Mouse (Mus musculus) midbrain, embryonic 12.5 days (tissue): ENCODE data around the gene Nfkbid. TPM values are rescaled to one million over a fixed set of nuclear protein-coding genes. Genes with fewer than 3 reads are reported as not detected.
A peak's percentile ranks its signal among the peaks of the same experiment; 100 is the strongest.

ENCODE experiments used
- ATAC-seq: fragments of 200-750 bp; cut with Nextera tagmentation; 2 replicates; pipeline ENCODE4 v1.8.0; 2017; ENCODE audit warnings: low read depth, moderate TSS enrichment, moderate library complexity; ENCODE audit not compliant: low FRiP score
- H3K27ac ChIP-seq: fragments of 300-500 bp; sonication (generic); replicated peaks from 2 replicates; pipeline ENCODE4 v1.5.1; 2016; ENCODE audit warnings: mild to moderate bottlenecking
- H3K27me3 ChIP-seq: fragments of 300-500 bp; sonication (generic); 2 replicates; pipeline ENCODE4 v1.6.1; 2016; ENCODE audit warnings: mild to moderate bottlenecking
- H3K36me3 ChIP-seq: fragments of 300-500 bp; sonication (generic); 2 replicates; pipeline ENCODE4 v1.6.1; 2016
- H3K4me1 ChIP-seq: fragments of 300-500 bp; sonication (generic); 2 replicates; pipeline ENCODE4 v1.6.1; 2016
- H3K4me2 ChIP-seq: fragments of 300-500 bp; sonication (generic); replicated peaks from 2 replicates; pipeline ENCODE4 v1.6.1; 2016; ENCODE audit warnings: mild to moderate bottlenecking, moderate library complexity
- H3K4me3 ChIP-seq: fragments of 300-500 bp; sonication (generic); 2 replicates; pipeline ENCODE4 v1.5.1; 2016; ENCODE audit warnings: mild to moderate bottlenecking
- H3K9ac ChIP-seq: fragments of 300-500 bp; sonication (generic); replicated peaks from 2 replicates; pipeline ENCODE4 v1.6.1; 2016; ENCODE audit warnings: mild to moderate bottlenecking, moderate library complexity
- H3K9me3 ChIP-seq: fragments of 300-500 bp; sonication (generic); 2 replicates; pipeline ENCODE4 v1.6.1; 2016; ENCODE audit warnings: mild to moderate bottlenecking
- WGBS: fragments of 180-500 bp; shearing (Covaris S2); methylation state at CpG from one replicate; pipeline ENCODE4 v1.1.7; 2016; 5-methylcytosine and 5-hydroxymethylcytosine counted together
- polyA plus RNA-seq: library from polyadenylated mRNA; unstranded; fragments of >200 nt; fragmentation: Nextera tagmentation; extraction: Ambion mirVana; gene quantifications from 2 replicates; pipeline ENCODE4 v1.2.1, GENCODE M21; 2016

Nfkbid gene
- polyA plus RNA-seq, 1 experiment from 2014 or later = 1.4 TPM

DNA sequence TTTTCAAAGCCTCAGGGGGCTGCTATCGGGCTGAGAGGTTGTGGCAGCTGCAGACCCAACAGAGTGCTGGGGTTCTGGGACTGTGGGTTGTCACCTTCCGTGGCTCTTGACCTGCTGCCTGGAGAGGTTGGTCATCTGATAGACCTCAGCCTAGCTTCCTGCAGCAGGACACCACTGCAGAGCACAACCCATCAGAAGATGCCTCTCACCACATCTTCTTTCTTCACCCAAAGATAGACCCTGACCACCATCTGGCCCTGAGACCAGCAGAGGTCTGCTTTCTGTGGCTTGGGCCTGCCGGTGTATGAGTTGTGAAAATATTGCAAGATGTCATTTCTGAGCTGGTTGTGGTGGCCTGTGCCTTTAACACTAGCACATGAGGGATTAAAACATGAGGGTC is 10.5 kb upstream of the Nfkbid start:
- no peak overlapping the region for H3K27ac ChIP-seq
- H3K9ac ChIP-seq = no peak overlapping the region
- H3K4me1 ChIP-seq = no peaks in the 10 kb centered on the region
- no peak for ATAC-seq
- no peak overlapping the region for H3K4me3 ChIP-seq
- WGBS = 84% methylated on average over 3 of the region's 3 CpGs
- H3K9me3 ChIP-seq = no peaks in the 10 kb centered on the region
- no peak overlapping the region for H3K4me2 ChIP-seq
- H3K36me3 ChIP-seq = no peaks in the 10 kb centered on the region
- H3K27me3 ChIP-seq = peaks cover 3% of the 10 kb centered on the region; the same call in 1 of the 2 replicates

DNA sequence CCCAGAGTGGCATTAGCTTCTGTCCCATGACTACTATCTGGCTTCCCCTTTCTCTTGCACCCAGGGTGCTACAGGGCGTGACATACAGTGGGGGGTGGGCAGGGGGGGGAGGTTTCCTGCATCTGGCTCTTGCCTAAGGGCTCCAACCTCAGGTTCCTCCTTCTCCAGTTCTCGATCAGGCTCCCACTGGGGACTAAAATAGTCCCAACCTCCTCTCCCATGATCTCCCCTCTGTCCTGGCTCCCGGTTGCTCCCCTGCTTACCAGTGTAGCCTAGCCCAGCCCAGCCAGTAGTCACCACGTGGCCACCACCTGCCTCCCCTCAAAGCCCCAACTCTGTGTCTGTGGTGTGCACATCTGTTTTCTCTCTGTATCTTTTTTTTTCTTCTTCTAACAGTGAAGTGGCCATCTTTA is 8.8 kb upstream of the Nfkbid start:
- no peak for ATAC-seq
- H3K4me1 ChIP-seq = no peaks in the 10 kb centered on the region
- peaks cover 3% of the 10 kb centered on the region; the same call in 1 of the 2 replicates for H3K27me3 ChIP-seq
- H3K36me3 ChIP-seq = no peaks in the 10 kb centered on the region
- H3K4me2 ChIP-seq = no peak overlapping the region
- no peak overlapping the region for H3K9ac ChIP-seq
- 59% methylated on average over 4 of the region's 4 CpGs for WGBS
- no peak overlapping the region for H3K27ac ChIP-seq
- no peak overlapping the region for H3K4me3 ChIP-seq
- H3K9me3 ChIP-seq = no peaks in the 10 kb centered on the region

DNA sequence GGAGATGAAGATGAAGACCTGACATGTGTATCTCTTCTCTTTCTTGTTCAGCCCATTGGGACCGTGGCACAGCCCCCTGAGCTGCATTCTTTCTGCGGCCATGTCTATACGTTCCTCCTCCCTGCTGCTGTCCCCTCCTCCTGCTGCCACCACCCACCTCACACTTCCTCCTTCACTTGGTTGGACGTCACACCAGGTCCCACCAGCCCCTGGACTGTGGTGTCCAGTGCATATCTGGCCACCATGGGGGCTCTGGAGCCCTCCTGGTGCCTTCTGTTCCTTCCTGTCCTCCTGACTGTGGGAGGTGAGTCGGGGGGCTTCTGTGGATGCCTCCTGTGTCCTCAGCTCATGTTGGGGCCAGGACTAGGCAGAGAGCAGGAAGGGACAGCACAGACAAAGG is 7.9 kb upstream of the Nfkbid start, which contains the start of gene Tyrobp:
Gene Tyrobp (plus strand): TSS at position 165 of the 400 bp plus-strand sequence.
- no peaks in the 10 kb centered on the region for H3K9me3 ChIP-seq
- H3K4me3 ChIP-seq = no peak within 1 kb of the TSS
- H3K4me1 ChIP-seq = no peaks in the 10 kb centered on the region
- no peak within 1 kb of the TSS for H3K4me2 ChIP-seq
- no peaks in the 10 kb centered on the region for H3K36me3 ChIP-seq
- WGBS = 74% methylated on average over 5 of the region's 5 CpGs
- no peak within 1 kb of the TSS for H3K9ac ChIP-seq
- no peak for ATAC-seq
- no peak within 1 kb of the TSS for H3K27ac ChIP-seq
- peaks cover 3% of the 10 kb centered on the region; the same call in 1 of the 2 replicates for H3K27me3 ChIP-seq

DNA sequence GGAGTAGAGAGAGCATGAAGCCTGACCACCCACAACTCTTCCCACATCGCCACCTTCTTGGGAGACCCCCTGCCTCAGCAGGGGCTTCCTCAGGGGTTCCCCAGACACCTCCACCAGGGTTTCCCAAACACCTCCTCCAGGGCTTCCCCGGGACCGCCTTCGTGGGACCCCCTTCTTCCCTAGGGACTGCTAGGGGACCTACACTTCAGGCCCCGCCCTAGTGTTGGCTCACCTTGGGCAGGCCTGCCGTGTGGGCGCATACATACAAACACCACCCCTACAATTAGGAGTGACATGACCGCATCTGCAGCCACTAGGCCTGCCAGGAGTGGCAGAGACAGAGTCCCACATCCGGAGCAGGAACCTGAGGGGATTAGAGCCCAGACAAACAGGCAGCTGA is 3.7 kb upstream of the Nfkbid start:
- H3K4me2 ChIP-seq = no peak overlapping the region
- no peak for ATAC-seq
- H3K9me3 ChIP-seq = peaks cover 4% of the 10 kb centered on the region; the same call in 1 of the 2 replicates
- no peak overlapping the region for H3K9ac ChIP-seq
- no peak overlapping the region for H3K4me3 ChIP-seq
- no peaks in the 10 kb centered on the region for H3K36me3 ChIP-seq
- H3K27ac ChIP-seq = no peak overlapping the region
- peaks cover 24% of the 10 kb centered on the region; the same call in 1 of the 2 replicates for H3K27me3 ChIP-seq
- H3K4me1 ChIP-seq = peaks cover 9% of the 10 kb centered on the region
- 80% methylated on average over 9 of the region's 9 CpGs for WGBS

DNA sequence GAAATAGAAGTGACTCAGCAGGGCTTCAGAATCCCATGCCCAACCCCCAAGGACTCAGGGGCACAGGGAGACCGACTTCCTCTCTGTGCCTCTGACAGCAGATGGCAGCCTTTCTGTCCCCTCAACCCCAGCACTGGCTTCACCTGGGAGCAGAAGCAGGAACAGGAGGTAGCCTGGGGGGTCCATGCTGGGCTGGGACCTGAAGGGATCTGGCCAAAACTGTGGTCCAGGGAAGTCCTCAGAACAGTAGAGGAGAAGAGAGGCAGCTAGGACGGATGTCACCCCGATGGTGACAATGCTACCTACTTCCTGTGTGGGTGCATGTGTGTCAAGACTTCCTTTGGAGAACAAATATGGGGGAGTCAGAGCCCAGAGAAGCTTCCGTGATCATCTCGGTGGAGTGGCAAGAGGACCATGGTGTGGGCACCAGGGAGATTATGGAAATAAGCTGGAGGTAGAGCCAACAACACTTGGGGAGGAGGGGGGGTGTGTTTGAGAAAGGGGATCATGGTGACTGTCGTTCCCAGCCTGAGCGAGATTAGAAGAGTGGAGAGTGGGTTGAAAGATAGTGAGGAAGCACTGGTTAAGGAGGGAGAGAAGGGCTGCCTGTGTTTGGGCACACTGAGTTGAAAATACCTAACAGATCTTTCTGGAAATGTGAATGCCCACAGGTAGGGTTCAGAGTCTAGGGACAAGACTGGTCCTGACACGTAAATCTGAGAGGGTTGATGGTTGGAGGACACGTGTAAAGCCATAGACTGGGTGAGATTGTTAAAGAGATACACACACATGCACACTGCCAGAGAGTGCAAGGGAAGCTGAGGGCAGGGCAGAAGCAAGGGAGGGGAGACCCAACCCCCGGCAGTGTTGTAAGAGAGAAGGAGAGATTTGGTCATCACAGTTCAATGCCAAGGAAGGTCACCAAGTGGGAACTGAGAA is 1.7 kb upstream of the Nfkbid start, which contains the start of gene Hcst:
Gene Hcst (minus strand): TSS at position 294 of the 939 bp plus-strand sequence.
- WGBS = 76% methylated on average over 10 of the region's 10 CpGs

DNA sequence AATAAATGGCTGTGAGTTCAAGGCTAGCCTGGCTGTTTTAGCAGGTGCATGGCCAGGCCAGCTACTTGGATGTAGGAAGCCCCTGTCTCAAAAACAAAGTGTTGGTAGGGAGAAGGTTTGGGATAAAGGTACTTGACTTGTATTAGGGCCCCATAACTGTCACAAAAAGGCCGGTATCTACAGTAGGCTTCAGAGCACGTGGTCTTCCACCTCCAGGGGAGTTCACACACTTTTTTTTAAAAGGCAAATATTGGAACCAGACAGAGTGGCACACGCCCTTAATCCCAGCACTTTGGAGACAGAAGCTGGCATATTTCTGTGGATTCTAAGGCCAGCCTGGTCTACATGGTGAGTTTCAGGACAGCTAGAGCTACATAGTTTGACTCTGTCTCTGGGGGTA is 859 bp upstream of the Nfkbid start:
- H3K27me3 ChIP-seq = peaks cover 37% of the 10 kb centered on the region
- H3K36me3 ChIP-seq = no peaks in the 10 kb centered on the region
- ATAC-seq = no peak
- peaks cover 4% of the 10 kb centered on the region; the same call in 1 of the 2 replicates for H3K9me3 ChIP-seq
- H3K4me3 ChIP-seq = no peak overlapping the region
- peaks cover 16% of the 10 kb centered on the region for H3K4me1 ChIP-seq
- WGBS = 93% methylated on average over 3 of the region's 3 CpGs
- H3K4me2 ChIP-seq = no peak overlapping the region
- H3K9ac ChIP-seq = no peak overlapping the region
- H3K27ac ChIP-seq = no peak overlapping the region

More for the DNA sequence above, 1.7 kb upstream of the Nfkbid start, which contains the start of gene Hcst:
- H3K4me1 ChIP-seq = peaks cover 16% of the 10 kb centered on the region
- H3K9ac ChIP-seq = no peak within 1 kb of the TSS
- no peak within 1 kb of the TSS for H3K27ac ChIP-seq
- peaks cover 37% of the 10 kb centered on the region for H3K27me3 ChIP-seq
- no peak for ATAC-seq
- H3K9me3 ChIP-seq = peaks cover 4% of the 10 kb centered on the region; the same call in 1 of the 2 replicates
- H3K4me3 ChIP-seq = no peak within 1 kb of the TSS
- no peak within 1 kb of the TSS for H3K4me2 ChIP-seq
- no peaks in the 10 kb centered on the region for H3K36me3 ChIP-seq

DNA sequence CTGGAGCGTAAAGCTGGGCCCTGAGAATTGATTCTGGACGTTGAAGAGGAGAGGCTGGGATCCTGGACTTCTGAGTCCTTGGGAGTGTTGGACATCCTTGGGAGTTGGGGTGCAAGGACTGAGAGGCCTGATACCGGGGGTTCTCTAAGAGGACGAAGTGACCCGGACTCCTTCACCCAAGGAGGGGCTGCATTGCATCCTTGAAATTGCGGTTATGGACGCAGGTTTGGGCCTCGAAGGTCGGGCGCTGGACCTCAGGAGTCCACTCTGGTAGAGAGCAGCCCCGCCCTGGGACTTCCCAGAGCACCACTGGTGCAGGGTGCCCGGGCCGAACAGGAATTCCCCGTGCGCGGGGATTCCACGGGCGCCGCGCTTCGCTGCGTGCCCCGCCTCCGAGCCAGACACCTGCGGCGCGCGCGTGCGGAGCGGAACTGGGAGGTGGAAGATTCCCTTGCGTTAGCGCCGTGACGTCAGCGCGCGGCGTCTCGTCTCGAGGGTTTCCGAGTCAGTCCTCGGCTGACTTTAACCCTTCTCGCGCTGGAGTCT is 431 bp downstream of the Nfkbid start:
- H3K36me3 ChIP-seq = peaks cover 7% of the 10 kb centered on the region; the same call in 1 of the 2 replicates
- H3K4me2 ChIP-seq = peak overlapping the region; percentile 96
- no peak overlapping the region for H3K27ac ChIP-seq
- H3K9ac ChIP-seq = peak overlapping the region; percentile 61
- under 1% methylated on average over 45 of the region's 45 CpGs for WGBS
- H3K27me3 ChIP-seq = peaks cover 37% of the 10 kb centered on the region
- H3K4me1 ChIP-seq = peaks cover 16% of the 10 kb centered on the region
- ATAC-seq = peak; percentile 79
- H3K9me3 ChIP-seq = peaks cover 4% of the 10 kb centered on the region; the same call in 1 of the 2 replicates
- peak overlapping the region; percentile 63 for H3K4me3 ChIP-seq

DNA sequence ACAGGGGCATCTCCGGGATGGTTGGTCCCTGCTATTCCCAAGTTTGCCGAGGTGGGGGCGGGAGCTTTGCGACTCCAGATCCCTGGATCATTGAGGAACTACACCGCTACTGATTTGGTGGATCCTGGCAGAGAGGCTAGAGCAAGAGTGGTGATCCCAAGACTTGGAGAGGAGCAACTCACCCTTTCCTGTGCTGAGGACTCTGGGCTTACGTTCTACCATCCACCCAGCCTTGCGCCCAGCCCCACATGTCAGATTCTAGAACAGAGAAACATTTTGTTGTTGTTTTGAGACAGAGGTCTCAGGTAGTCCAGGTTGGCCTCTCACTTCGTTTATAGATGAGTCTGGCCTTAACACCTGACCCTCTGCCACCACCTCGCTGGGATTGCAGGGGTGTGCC is 1.0 kb downstream of the Nfkbid start:
- 14% methylated on average over 9 of the region's 9 CpGs for WGBS
- Histone ChIP-seq H3K27ac (0 out of 2 replicates have a peak overlapping the region, but pooled peaks have one; percentile 6), H3K9me3 (peaks cover 4% of the 10 kb centered on the region; the same call in 1 of the 2 replicates), H3K27me3 (peaks cover 37% of the 10 kb centered on the region), H3K4me3 (peak overlapping the region; percentile 63), H3K4me1 (peaks cover 16% of the 10 kb centered on the region), H3K4me2 (peak overlapping the region; percentile 96), H3K36me3 (peaks cover 11% of the 10 kb centered on the region; the same call in 1 of the 2 replicates), H3K9ac (peak overlapping the region; percentile 61)
- ATAC-seq = no peak; the same call in 1 of the 2 replicates

DNA sequence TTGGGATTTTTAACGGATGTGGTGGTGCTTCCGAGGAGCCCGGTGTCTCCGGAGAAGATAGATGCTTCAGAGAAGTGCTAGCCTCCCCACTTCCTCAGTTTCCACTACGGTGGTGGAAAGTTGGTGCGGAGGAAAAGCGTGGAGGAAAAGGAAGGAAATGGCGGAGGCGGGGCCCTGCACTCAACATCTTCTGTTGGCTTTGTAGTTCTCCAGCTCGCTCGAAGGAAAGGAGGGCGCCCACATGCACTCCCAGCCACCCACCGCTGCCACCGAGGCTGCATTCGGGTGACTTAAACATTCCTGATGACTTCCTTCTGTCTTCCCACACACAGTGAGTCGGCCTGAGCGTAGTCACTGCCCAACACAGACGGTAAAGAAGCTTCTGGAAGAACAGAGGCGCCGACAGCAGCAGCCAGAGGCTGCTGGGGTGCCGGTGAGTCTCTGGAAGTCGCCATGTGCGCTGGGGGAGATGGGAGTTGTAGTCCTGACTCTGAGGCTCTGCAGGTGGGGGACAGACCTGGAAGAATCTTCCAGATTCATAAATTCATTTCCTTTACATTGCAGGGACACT is 1.6 kb downstream of the Nfkbid start:
- no peak overlapping the region for H3K27ac ChIP-seq
- H3K27me3 ChIP-seq = peaks cover 37% of the 10 kb centered on the region
- no peak for ATAC-seq
- peaks cover 4% of the 10 kb centered on the region; the same call in 1 of the 2 replicates for H3K9me3 ChIP-seq
- H3K36me3 ChIP-seq = peaks cover 11% of the 10 kb centered on the region; the same call in 1 of the 2 replicates
- peaks cover 16% of the 10 kb centered on the region for H3K4me1 ChIP-seq
- H3K4me2 ChIP-seq = peak overlapping the region; percentile 96
- 53% methylated on average over 23 of the region's 23 CpGs for WGBS
- peak overlapping the region; percentile 61; the same call in 1 of the 2 replicates for H3K9ac ChIP-seq
- peak overlapping the region; percentile 63 for H3K4me3 ChIP-seq

DNA sequence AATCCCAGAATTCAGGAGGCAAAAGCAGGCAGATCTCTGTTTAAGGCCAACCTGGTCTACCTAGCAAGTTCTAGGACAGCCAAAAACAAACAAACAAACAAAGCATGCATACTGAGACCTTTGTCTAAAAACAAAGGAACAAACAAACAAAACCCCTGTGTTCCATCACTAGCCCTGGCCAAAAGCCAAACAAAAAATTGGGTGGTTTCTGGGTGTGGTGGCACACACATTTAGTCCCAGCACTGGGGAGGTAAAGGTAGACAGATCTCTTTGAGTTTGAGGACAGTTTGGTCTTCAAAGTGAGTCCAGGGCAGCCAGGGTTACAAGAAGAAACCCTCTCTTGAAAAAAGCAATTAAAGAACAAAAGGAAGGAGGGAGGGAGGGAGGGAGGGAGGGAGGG is 7.8 kb downstream of the Nfkbid start:
- no peak overlapping the region for H3K4me3 ChIP-seq
- no peak overlapping the region for H3K9ac ChIP-seq
- no peak overlapping the region for H3K27ac ChIP-seq
- H3K4me2 ChIP-seq = no peak overlapping the region
- H3K27me3 ChIP-seq = no peaks in the 10 kb centered on the region; the same call in 1 of the 2 replicates
- H3K9me3 ChIP-seq = no peaks in the 10 kb centered on the region
- no peaks in the 10 kb centered on the region for H3K4me1 ChIP-seq
- ATAC-seq = no peak
- peaks cover 11% of the 10 kb centered on the region; the same call in 1 of the 2 replicates for H3K36me3 ChIP-seq

DNA sequence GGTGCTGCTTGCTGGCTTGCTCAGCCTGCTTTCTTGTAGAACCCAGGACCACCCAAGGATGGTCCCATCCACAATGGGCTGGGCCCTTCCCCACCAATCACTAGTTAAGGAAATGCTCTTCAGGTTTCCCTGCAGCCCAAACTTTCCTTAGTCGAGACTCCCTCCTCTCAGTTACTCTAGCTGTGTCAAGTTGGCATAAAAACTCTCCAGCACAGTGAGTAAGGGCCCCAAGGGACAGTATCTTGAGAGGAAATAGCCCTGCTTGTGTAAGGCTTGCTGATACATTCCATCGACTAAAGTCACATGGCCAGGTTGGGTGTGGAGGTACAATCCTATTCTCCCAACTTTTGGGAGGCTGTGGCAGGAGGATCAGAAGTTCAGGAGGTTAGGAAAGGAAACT is 8.7 kb downstream of the Nfkbid start:
- Histone ChIP-seq H3K9ac (no peak overlapping the region), H3K9me3 (no peaks in the 10 kb centered on the region), H3K27me3 (no peaks in the 10 kb centered on the region), H3K4me1 (no peaks in the 10 kb centered on the region), H3K4me2 (no peak overlapping the region), H3K27ac (no peak overlapping the region), H3K4me3 (no peak overlapping the region), H3K36me3 (peaks cover 19% of the 10 kb centered on the region)
- WGBS = 64% methylated on average over 2 of the region's 2 CpGs
- ATAC-seq = no peak
